Mouse (Mus musculus): Measurements from ENCODE around the gene Gatad2a. TPM values are rescaled to one million over a fixed set of nuclear protein-coding genes. Genes with fewer than 3 reads are reported as not detected.
A peak's percentile ranks its signal among the peaks of the same experiment; 100 is the strongest.
"Not testable (repeated sequence)": the region's sequence is repeated elsewhere in the genome, so short reads cannot be mapped to it uniquely, and the experiment has no call there.

Gatad2a gene
- polyA plus RNA-seq, 1 experiment from 2014 or later, result 78.8 TPM

- WGBS, result 63% methylated on average over 8 of the region's 8 CpGs
Observed at GRCm38 (mm10) chr8:70023596-70023995, 27.4 kb upstream of the Gatad2a start.

GRCm38 (mm10) chr8:70015017-70015416 is 18.8 kb upstream of the Gatad2a start:
- no peaks in the 10 kb centered on the region for H3K4me1 ChIP-seq (ENCODE audit: control insufficient read depth, insufficient read depth, low read length)
- no peak for DNase-seq (ENCODE audit: low spot score)
- no peak overlapping the region for H3K4me2 ChIP-seq (ENCODE audit: low read depth, low read length)
- H3K4me3 ChIP-seq (ENCODE audit: low read depth, low read length), result no peak overlapping the region
- no peak for ATAC-seq (replicated peaks; ENCODE audit: insufficient number of reproducible peaks, low FRiP score, low TSS enrichment, low read depth)
- peaks cover 6% of the 10 kb centered on the region; the same call in 1 of the 2 replicates for H3K36me3 ChIP-seq (replicated peaks; ENCODE audit: control insufficient read depth, insufficient read depth, low read depth, low read length)
- no peaks in the 10 kb centered on the region for H3K27me3 ChIP-seq (ENCODE audit: control insufficient read depth, insufficient read depth, low read length)
- no peak overlapping the region for H3K9ac ChIP-seq (replicated peaks; ENCODE audit: low read length)
- no peaks in the 10 kb centered on the region for H3K9me3 ChIP-seq (replicated peaks; ENCODE audit: control insufficient read depth, low read length)
- no peak overlapping the region for H3K27ac ChIP-seq (replicated peaks; ENCODE audit: low read depth, low read length)
- WGBS, result 85% methylated on average over 1 of the region's 1 CpGs

More at GRCm38 (mm10) chr8:70023596-70023995, 27.4 kb upstream of the Gatad2a start:
- Histone ChIP-seq H3K4me3 (ENCODE audit: low read depth, low read length) (no peak overlapping the region), H3K27ac (replicated peaks; ENCODE audit: low read depth, low read length) (no peak overlapping the region), H3K9ac (replicated peaks; ENCODE audit: low read length) (no peak overlapping the region), H3K4me2 (ENCODE audit: low read depth, low read length) (no peak overlapping the region), H3K9me3 (replicated peaks; ENCODE audit: control insufficient read depth, low read length) (no peaks in the 10 kb centered on the region), H3K27me3 (ENCODE audit: control insufficient read depth, insufficient read depth, low read length) (no peaks in the 10 kb centered on the region), H3K36me3 (replicated peaks; ENCODE audit: control insufficient read depth, insufficient read depth, low read depth, low read length) (peaks cover 29% of the 10 kb centered on the region), H3K4me1 (ENCODE audit: control insufficient read depth, insufficient read depth, low read length) (no peaks in the 10 kb centered on the region)
- no peak for DNase-seq (ENCODE audit: low spot score)
- no peak for ATAC-seq (replicated peaks; ENCODE audit: insufficient number of reproducible peaks, low FRiP score, low TSS enrichment, low read depth)

- Histone ChIP-seq H3K4me3 (ENCODE audit: low read depth, low read length) (no peak overlapping the region), H3K27me3 (ENCODE audit: control insufficient read depth, insufficient read depth, low read length) (no peaks in the 10 kb centered on the region), H3K36me3 (replicated peaks; ENCODE audit: control insufficient read depth, insufficient read depth, low read depth, low read length) (peaks cover 2% of the 10 kb centered on the region; the same call in 1 of the 2 replicates), H3K9ac (replicated peaks; ENCODE audit: low read length) (no peak overlapping the region), H3K27ac (replicated peaks; ENCODE audit: low read depth, low read length) (no peak overlapping the region), H3K4me2 (ENCODE audit: low read depth, low read length) (no peak overlapping the region), H3K9me3 (replicated peaks; ENCODE audit: control insufficient read depth, low read length) (no peaks in the 10 kb centered on the region), H3K4me1 (ENCODE audit: control insufficient read depth, insufficient read depth, low read length) (no peaks in the 10 kb centered on the region)
- DNase-seq (ENCODE audit: low spot score) (no peak), ATAC-seq (replicated peaks; ENCODE audit: insufficient number of reproducible peaks, low FRiP score, low TSS enrichment, low read depth) (no peak; the same call in 1 of the 2 replicates)
- 90% methylated on average over 1 of the region's 1 CpGs for WGBS
Observed at GRCm38 (mm10) chr8:70012763-70013162, 16.6 kb upstream of the Gatad2a start.

- ATAC-seq (replicated peaks; ENCODE audit: insufficient number of reproducible peaks, low FRiP score, low TSS enrichment, low read depth), result 0 out of 2 replicates have a peak, but pooled peaks have one; percentile 39
- Histone ChIP-seq H3K27me3 (ENCODE audit: control insufficient read depth, insufficient read depth, low read length) (no peaks in the 10 kb centered on the region), H3K9me3 (replicated peaks; ENCODE audit: control insufficient read depth, low read length) (no peaks in the 10 kb centered on the region)
Observed at GRCm38 (mm10) chr8:70012350-70012749, 16.2 kb upstream of the Gatad2a start.

GRCm38 (mm10) chr8:70010796-70011195 is 14.6 kb upstream of the Gatad2a start:
- not testable (repeated sequence) for H3K4me3 ChIP-seq (ENCODE audit: low read depth, low read length); H3K9ac ChIP-seq (replicated peaks; ENCODE audit: low read length); ATAC-seq (replicated peaks; ENCODE audit: insufficient number of reproducible peaks, low FRiP score, low TSS enrichment, low read depth); DNase-seq (ENCODE audit: low spot score); H3K4me2 ChIP-seq (ENCODE audit: low read depth, low read length); H3K36me3 ChIP-seq (replicated peaks; ENCODE audit: control insufficient read depth, insufficient read depth, low read depth, low read length); H3K27me3 ChIP-seq (ENCODE audit: control insufficient read depth, insufficient read depth, low read length); H3K27ac ChIP-seq (replicated peaks; ENCODE audit: low read depth, low read length); H3K9me3 ChIP-seq (replicated peaks; ENCODE audit: control insufficient read depth, low read length); H3K4me1 ChIP-seq (ENCODE audit: control insufficient read depth, insufficient read depth, low read length)
- WGBS, result 87% methylated on average over 14 of the region's 14 CpGs

More at GRCm38 (mm10) chr8:70012350-70012749, 16.2 kb upstream of the Gatad2a start:
- no peak overlapping the region for H3K4me2 ChIP-seq (ENCODE audit: low read depth, low read length)
- no peak overlapping the region for H3K27ac ChIP-seq (replicated peaks; ENCODE audit: low read depth, low read length)
- no peak for DNase-seq (ENCODE audit: low spot score)
- no peak overlapping the region for H3K4me3 ChIP-seq (ENCODE audit: low read depth, low read length)
- no peaks in the 10 kb centered on the region for H3K4me1 ChIP-seq (ENCODE audit: control insufficient read depth, insufficient read depth, low read length)
- 75% methylated on average over 3 of the region's 3 CpGs for WGBS
- H3K9ac ChIP-seq (replicated peaks; ENCODE audit: low read length), result no peak overlapping the region
- H3K36me3 ChIP-seq (replicated peaks; ENCODE audit: control insufficient read depth, insufficient read depth, low read depth, low read length), result no peaks in the 10 kb centered on the region

- H3K4me2 ChIP-seq (ENCODE audit: low read depth, low read length), result no peak overlapping the region
- ATAC-seq (replicated peaks; ENCODE audit: insufficient number of reproducible peaks, low FRiP score, low TSS enrichment, low read depth) (no peak), DNase-seq (ENCODE audit: low spot score) (no peak)
- H3K4me1 ChIP-seq (ENCODE audit: control insufficient read depth, insufficient read depth, low read length), result no peaks in the 10 kb centered on the region
- H3K27me3 ChIP-seq (ENCODE audit: control insufficient read depth, insufficient read depth, low read length), result no peaks in the 10 kb centered on the region
- no peak overlapping the region for H3K27ac ChIP-seq (replicated peaks; ENCODE audit: low read depth, low read length)
- no peak overlapping the region for H3K9ac ChIP-seq (replicated peaks; ENCODE audit: low read length)
- H3K4me3 ChIP-seq (ENCODE audit: low read depth, low read length), result no peak overlapping the region
- H3K9me3 ChIP-seq (replicated peaks; ENCODE audit: control insufficient read depth, low read length), result no peaks in the 10 kb centered on the region
- 39% methylated on average over 2 of the region's 2 CpGs for WGBS
- H3K36me3 ChIP-seq (replicated peaks; ENCODE audit: control insufficient read depth, insufficient read depth, low read depth, low read length), result no peaks in the 10 kb centered on the region
Observed at GRCm38 (mm10) chr8:70005178-70005577, 9.0 kb upstream of the Gatad2a start.

- H3K4me1 ChIP-seq (ENCODE audit: control insufficient read depth, insufficient read depth, low read length), result no peaks in the 10 kb centered on the region
- ATAC-seq (replicated peaks; ENCODE audit: insufficient number of reproducible peaks, low FRiP score, low TSS enrichment, low read depth) (no peak), DNase-seq (ENCODE audit: low spot score) (no peak)
- no peak overlapping the region for H3K4me2 ChIP-seq (ENCODE audit: low read depth, low read length)
- H3K4me3 ChIP-seq (ENCODE audit: low read depth, low read length), result no peak overlapping the region
- H3K36me3 ChIP-seq (replicated peaks; ENCODE audit: control insufficient read depth, insufficient read depth, low read depth, low read length), result no peaks in the 10 kb centered on the region
- H3K27ac ChIP-seq (replicated peaks; ENCODE audit: low read depth, low read length), result no peak overlapping the region
- H3K9me3 ChIP-seq (replicated peaks; ENCODE audit: control insufficient read depth, low read length), result no peaks in the 10 kb centered on the region
- H3K9ac ChIP-seq (replicated peaks; ENCODE audit: low read length), result no peak overlapping the region
- no peaks in the 10 kb centered on the region for H3K27me3 ChIP-seq (ENCODE audit: control insufficient read depth, insufficient read depth, low read length)
Observed at GRCm38 (mm10) chr8:70004345-70004744, 8.2 kb upstream of the Gatad2a start.

- no peaks in the 10 kb centered on the region for H3K27me3 ChIP-seq (ENCODE audit: control insufficient read depth, insufficient read depth, low read length)
- H3K9me3 ChIP-seq (replicated peaks; ENCODE audit: control insufficient read depth, low read length), result no peaks in the 10 kb centered on the region
- no peak overlapping the region for H3K9ac ChIP-seq (replicated peaks; ENCODE audit: low read length)
- H3K36me3 ChIP-seq (replicated peaks; ENCODE audit: control insufficient read depth, insufficient read depth, low read depth, low read length), result no peaks in the 10 kb centered on the region
- H3K27ac ChIP-seq (replicated peaks; ENCODE audit: low read depth, low read length), result no peak overlapping the region
- no peak overlapping the region for H3K4me2 ChIP-seq (ENCODE audit: low read depth, low read length)
- DNase-seq (ENCODE audit: low spot score) (no peak), ATAC-seq (replicated peaks; ENCODE audit: insufficient number of reproducible peaks, low FRiP score, low TSS enrichment, low read depth) (no peak)
- no peak overlapping the region for H3K4me3 ChIP-seq (ENCODE audit: low read depth, low read length)
- H3K4me1 ChIP-seq (ENCODE audit: control insufficient read depth, insufficient read depth, low read length), result no peaks in the 10 kb centered on the region
- 60% methylated on average over 4 of the region's 4 CpGs for WGBS
Observed at GRCm38 (mm10) chr8:70003204-70003657, 7.0 kb upstream of the Gatad2a start.

All from embryonic facial prominence, embryonic 11.5 days (tissue).